Mouse (Mus musculus) midbrain, embryonic 10.5 days (tissue): ENCODE measurements around the gene Sspn. TPM values are rescaled to one million over a fixed set of nuclear protein-coding genes. Genes with fewer than 3 reads are reported as not detected.
A peak's percentile ranks its signal among the peaks of the same experiment; 100 is the strongest.

Experiments
- DNase-seq: peaks from one replicate; pipeline ENCODE4 v3.0.0-alpha.2; 2017; ENCODE audit warnings: low spot score
- H3K27ac ChIP-seq: fragments of 300-500 bp; sonication (generic); replicated peaks from 2 replicates; pipeline ENCODE4 v1.5.1; 2016; ENCODE audit warnings: mild to moderate bottlenecking
- H3K27me3 ChIP-seq: fragments of 300-500 bp; sonication (generic); 2 replicates; pipeline ENCODE4 v1.6.1; 2016; ENCODE audit warnings: low read depth, mild to moderate bottlenecking; ENCODE audit not compliant: poor library complexity, severe bottlenecking
- H3K36me3 ChIP-seq: fragments of 300-500 bp; sonication (generic); 2 replicates; pipeline ENCODE4 v1.6.1; 2016; ENCODE audit warnings: mild to moderate bottlenecking, moderate library complexity
- H3K4me1 ChIP-seq: fragments of 300-500 bp; sonication (generic); 2 replicates; pipeline ENCODE4 v1.6.1; 2016
- H3K4me3 ChIP-seq: fragments of 300-500 bp; sonication (generic); 2 replicates; pipeline ENCODE4 v1.5.1; 2016; ENCODE audit warnings: mild to moderate bottlenecking, moderate library complexity
- H3K9me3 ChIP-seq: fragments of 300-500 bp; sonication (generic); replicated peaks from 2 replicates; pipeline ENCODE4 v1.6.1; 2016; ENCODE audit warnings: mild to moderate bottlenecking
- WGBS: fragments of 180-500 bp; shearing (Covaris S2); methylation state at CpG from one replicate; pipeline ENCODE4 v1.1.7; 2016; 5-methylcytosine and 5-hydroxymethylcytosine counted together
- polyA plus RNA-seq: library from polyadenylated mRNA; unstranded; fragments of >200 nt; fragmentation: Nextera tagmentation; extraction: Ambion mirVana; gene quantifications from 2 replicates; pipeline ENCODE4 v1.2.1, GENCODE M21; 2016

The Sspn gene
- polyA plus RNA-seq, 1 experiment from 2014 or later: 1.6 TPM

GRCm38 (mm10) chr6:145992526-145992925, 61.1 kb downstream of the Sspn start:
- no peaks in the 10 kb centered on the region for H3K9me3 ChIP-seq
- no peak for DNase-seq
- H3K36me3 ChIP-seq: no peaks in the 10 kb centered on the region
- H3K4me3 ChIP-seq: no peak overlapping the region
- H3K4me1 ChIP-seq: peaks cover 19% of the 10 kb centered on the region
- no peak overlapping the region for H3K27ac ChIP-seq
- no peaks in the 10 kb centered on the region for H3K27me3 ChIP-seq
- 74% methylated on average over 11 of the region's 11 CpGs for WGBS

GRCm38 (mm10) chr6:145992985-145993384, 61.5 kb downstream of the Sspn start:
- no peak for DNase-seq
- Histone ChIP-seq H3K27ac (no peak overlapping the region), H3K9me3 (no peaks in the 10 kb centered on the region), H3K4me3 (no peak overlapping the region), H3K36me3 (no peaks in the 10 kb centered on the region), H3K27me3 (no peaks in the 10 kb centered on the region), H3K4me1 (peaks cover 18% of the 10 kb centered on the region)
- 92% methylated on average over 10 of the region's 10 CpGs for WGBS

DNA sequence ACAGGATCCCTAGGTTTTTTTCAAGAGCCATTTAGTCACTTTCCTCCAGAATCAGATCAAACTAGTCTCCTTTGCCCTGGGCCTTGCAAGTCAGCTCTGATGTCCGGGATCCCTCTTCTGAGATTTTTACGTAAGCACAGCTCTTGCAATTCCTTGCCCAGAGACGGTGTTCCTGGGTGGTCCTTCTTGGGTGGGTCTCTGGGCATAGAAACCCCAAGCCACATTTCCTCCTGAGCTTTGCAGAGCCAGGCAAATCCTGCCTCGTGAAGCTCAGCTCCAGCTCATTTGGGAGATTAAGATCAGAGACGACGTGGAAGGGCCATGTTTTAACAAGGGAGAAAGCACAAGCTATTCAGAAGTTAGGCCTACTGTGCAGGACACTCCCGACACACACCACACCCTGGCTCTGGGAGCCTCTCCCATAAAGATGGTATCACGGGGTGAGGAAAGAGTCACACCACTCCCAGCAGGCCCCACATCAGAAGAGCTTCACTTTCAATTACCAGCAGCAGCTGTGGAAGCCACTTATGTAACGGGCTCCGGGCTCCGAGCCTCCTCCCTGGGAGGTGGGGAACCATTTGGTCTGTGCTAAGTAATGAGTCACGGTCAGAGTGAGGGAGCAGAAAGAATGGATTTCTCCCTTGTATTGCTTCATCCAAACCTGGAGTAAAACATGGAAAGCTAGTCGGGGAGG, 67.0 kb downstream of the Sspn start:
- Histone ChIP-seq H3K9me3 (no peaks in the 10 kb centered on the region), H3K4me1 (peaks cover 12% of the 10 kb centered on the region), H3K27me3 (no peaks in the 10 kb centered on the region), H3K4me3 (no peak overlapping the region), H3K27ac (peak overlapping the region; percentile 39), H3K36me3 (no peaks in the 10 kb centered on the region)
- no peak for DNase-seq
- WGBS: 35% methylated on average over 13 of the region's 13 CpGs

- 86% methylated on average over 1 of the region's 1 CpGs for WGBS
- peaks cover 12% of the 10 kb centered on the region for H3K4me1 ChIP-seq
- no peaks in the 10 kb centered on the region for H3K36me3 ChIP-seq
- H3K27ac ChIP-seq: no peak overlapping the region
- DNase-seq: no peak
- H3K4me3 ChIP-seq: no peak overlapping the region
- no peaks in the 10 kb centered on the region for H3K27me3 ChIP-seq
- no peaks in the 10 kb centered on the region for H3K9me3 ChIP-seq
Measured at GRCm38 (mm10) chr6:146000767-146001166, 69.3 kb downstream of the Sspn start.

- Histone ChIP-seq H3K4me3 (no peak overlapping the region), H3K36me3 (no peaks in the 10 kb centered on the region), H3K27ac (no peak overlapping the region), H3K9me3 (no peaks in the 10 kb centered on the region), H3K27me3 (no peaks in the 10 kb centered on the region), H3K4me1 (peaks cover 20% of the 10 kb centered on the region)
- WGBS: 88% methylated on average over 22 of the region's 22 CpGs
- DNase-seq: no peak
Measured at GRCm38 (mm10) chr6:146001396-146002191, 70.2 kb downstream of the Sspn start.

DNA sequence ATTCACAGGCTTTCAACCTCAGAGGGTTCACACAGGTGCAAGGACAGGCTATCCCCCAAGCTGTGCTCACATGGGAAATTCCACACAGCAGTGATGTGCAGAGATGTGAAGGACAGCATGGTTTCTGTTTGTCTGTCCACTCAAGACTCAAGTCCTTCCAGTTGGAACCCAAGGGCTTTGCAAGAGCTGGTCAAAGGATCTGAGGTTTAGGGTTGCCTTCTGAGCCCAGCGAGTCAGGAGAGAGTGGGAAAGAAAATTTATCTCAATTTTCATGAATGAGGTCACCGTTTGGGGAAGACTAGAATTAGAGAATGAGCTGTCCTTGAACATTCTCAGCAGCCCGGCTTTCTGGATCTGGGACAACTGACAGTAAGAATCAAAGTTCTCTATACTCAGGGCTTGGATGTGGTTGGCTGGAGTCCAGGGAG, 72.7 kb downstream of the Sspn start:
- 83% methylated on average over 3 of the region's 3 CpGs for WGBS
- no peaks in the 10 kb centered on the region; the same call in 1 of the 2 replicates for H3K27me3 ChIP-seq

DNA sequence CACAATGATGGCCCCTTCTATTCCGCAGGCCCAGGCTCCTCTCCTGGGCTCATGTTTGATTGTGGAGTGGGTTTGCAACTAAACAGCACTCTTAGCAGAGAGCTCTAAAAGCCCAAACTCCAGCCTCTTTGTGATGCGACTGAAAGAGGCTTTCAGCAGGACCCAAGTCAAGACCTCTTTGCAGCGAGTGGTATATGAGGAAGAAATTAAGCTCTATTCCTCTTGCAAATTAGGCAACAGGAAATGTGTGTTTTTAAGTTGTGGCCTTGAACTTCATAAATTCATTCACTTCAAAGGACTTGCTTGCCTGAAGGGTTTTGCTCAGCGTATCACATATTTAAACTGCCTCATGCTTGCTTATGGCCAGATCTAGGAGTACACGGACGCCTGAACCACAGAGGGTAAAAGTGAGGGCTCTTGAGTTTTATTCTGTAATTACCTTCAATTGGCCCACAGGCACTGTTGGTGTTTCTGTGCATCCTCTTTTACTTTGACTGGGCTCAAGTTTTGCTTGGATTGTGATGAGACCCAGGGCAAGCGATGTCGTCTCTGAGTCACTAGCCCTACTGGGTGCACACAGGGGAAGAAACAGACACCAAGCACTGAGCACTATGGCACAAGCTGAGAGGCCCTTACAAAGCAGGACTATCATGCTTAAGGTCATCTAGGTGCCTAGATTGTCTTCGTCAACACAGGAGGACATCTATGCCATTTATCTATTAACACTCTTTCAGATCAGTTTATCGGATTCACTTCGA, 73.9 kb downstream of the Sspn start:
- Histone ChIP-seq H3K9me3 (no peaks in the 10 kb centered on the region), H3K4me3 (no peak overlapping the region), H3K4me1 (peaks cover 34% of the 10 kb centered on the region), H3K36me3 (no peaks in the 10 kb centered on the region), H3K27ac (peak overlapping the region; percentile 57), H3K27me3 (peaks cover 2% of the 10 kb centered on the region)
- WGBS: 91% methylated on average over 11 of the region's 11 CpGs
- no peak for DNase-seq

More for the DNA sequence above, 72.7 kb downstream of the Sspn start:
- Histone ChIP-seq H3K9me3 (no peaks in the 10 kb centered on the region), H3K4me1 (peaks cover 24% of the 10 kb centered on the region), H3K4me3 (no peak overlapping the region), H3K36me3 (no peaks in the 10 kb centered on the region), H3K27ac (no peak overlapping the region)
- DNase-seq: no peak

GRCm38 (mm10) chr6:146005935-146006564, 74.6 kb downstream of the Sspn start:
- DNase-seq: no peak
- Histone ChIP-seq H3K27ac (peak overlapping the region; percentile 57), H3K27me3 (peaks cover 7% of the 10 kb centered on the region), H3K9me3 (no peaks in the 10 kb centered on the region), H3K4me3 (no peak overlapping the region), H3K4me1 (peaks cover 37% of the 10 kb centered on the region), H3K36me3 (no peaks in the 10 kb centered on the region)
- 57% methylated on average over 3 of the region's 3 CpGs for WGBS

GRCm38 (mm10) chr6:146006753-146007152, 75.3 kb downstream of the Sspn start:
- WGBS: 70% methylated on average over 3 of the region's 3 CpGs
- Histone ChIP-seq H3K36me3 (no peaks in the 10 kb centered on the region), H3K27me3 (peaks cover 7% of the 10 kb centered on the region), H3K4me3 (no peak overlapping the region), H3K9me3 (no peaks in the 10 kb centered on the region), H3K4me1 (peaks cover 37% of the 10 kb centered on the region), H3K27ac (peak overlapping the region; percentile 59; the same call in 1 of the 2 replicates)
- no peak for DNase-seq

DNA sequence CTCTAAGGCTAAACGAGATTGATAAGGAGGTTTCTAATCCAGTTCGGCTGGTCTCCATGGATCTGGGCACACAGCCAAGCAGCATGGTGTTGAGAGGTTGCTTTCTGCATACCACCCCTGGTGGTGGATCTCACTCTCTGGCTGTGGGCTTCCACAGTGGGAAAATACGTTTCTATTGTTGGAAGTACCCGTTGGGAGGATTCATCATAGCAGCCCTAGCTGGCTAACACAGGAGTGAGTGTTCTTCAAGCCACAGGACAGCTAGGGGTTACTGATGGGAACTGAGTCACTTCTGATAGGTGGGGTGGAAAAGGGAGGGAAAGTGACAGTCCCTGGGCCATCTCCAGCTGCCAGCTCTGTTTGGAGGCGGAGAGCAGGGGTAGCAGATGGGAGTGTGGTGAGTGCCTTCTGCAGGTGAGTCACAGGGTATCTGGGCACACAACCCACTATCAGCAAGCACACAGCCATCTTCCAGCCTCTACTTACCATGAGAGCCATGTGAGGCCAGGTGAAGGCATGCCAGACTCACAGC, 77.1 kb downstream of the Sspn start:
- Histone ChIP-seq H3K27ac (0 out of 2 replicates have a peak overlapping the region, but pooled peaks have one; percentile 4), H3K4me3 (no peak overlapping the region), H3K4me1 (peaks cover 37% of the 10 kb centered on the region), H3K9me3 (no peaks in the 10 kb centered on the region), H3K36me3 (no peaks in the 10 kb centered on the region), H3K27me3 (peaks cover 7% of the 10 kb centered on the region)
- no peak for DNase-seq
- 73% methylated on average over 5 of the region's 5 CpGs for WGBS

DNA sequence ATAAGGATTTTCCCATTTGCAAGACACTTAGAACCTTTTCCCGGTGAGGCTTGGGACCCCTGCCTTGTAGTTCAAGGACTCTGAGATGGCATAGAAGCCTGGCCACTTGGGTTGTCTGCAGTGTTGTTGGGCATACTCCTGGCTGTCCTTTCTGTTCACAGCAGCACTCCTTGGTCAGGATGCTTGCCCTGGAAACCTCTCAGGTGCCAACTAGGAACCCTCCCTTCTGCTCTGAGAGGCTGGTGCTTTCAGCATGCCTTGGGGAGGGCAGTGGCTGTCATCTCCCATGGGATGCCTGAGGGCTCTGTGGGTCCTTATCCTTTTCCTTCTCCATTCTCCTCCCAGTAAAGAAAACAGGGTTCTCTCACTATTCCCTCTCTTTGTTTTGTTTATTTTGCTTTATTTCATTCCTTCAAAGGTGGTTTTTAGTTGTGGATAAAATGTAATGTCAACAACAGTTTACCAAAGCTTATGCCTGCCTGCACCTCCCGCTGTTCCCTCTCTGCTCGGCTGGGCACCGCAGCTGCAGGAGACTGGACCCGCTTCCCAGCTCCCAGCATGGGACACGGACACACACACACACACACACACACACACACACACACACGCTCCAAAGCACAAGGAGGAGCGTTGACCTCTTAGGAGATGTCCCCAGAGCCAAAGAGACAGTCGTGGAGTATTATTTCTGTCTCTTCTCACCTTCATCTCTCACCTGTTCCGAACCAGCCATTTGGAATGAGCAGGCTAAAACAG, 77.9 kb downstream of the Sspn start:
- H3K4me3 ChIP-seq: no peak overlapping the region
- peaks cover 37% of the 10 kb centered on the region for H3K4me1 ChIP-seq
- H3K27me3 ChIP-seq: peaks cover 7% of the 10 kb centered on the region
- no peak for DNase-seq
- 0 out of 2 replicates have a peak overlapping the region, but pooled peaks have one; percentile 33 for H3K27ac ChIP-seq
- H3K9me3 ChIP-seq: no peaks in the 10 kb centered on the region
- WGBS: 53% methylated on average over 10 of the region's 10 CpGs
- no peaks in the 10 kb centered on the region for H3K36me3 ChIP-seq
